8 mouse cellular contexts compared by ENCODE assay signal in genomic region chr3:121104571-121105407, GRCm38 (mm10).
DNase-seq lines count a peak whose midpoint lies in the region; ATAC-seq and TF ChIP-seq lines count a peak whose summit lies in the region.

No protein-coding gene starts in this region.

- H3K4me1 ChIP-seq in embryonic facial prominence, embryonic 14.5 days (ENCODE audit: control insufficient read depth, insufficient read depth, low read length) = peaks cover 4% of the 10 kb centered on the region; the same call in 1 of the 2 replicates
- no peaks in the 10 kb centered on the region for H3K4me1 ChIP-seq in heart, embryonic 12.5 days (replicated peaks)
- H3K4me1 ChIP-seq in kidney, postnatal 0 days (replicated peaks; ENCODE audit: insufficient read depth, low read length) = no peaks in the 10 kb centered on the region; the same call in 1 of the 2 replicates
- H3K4me1 ChIP-seq in liver, adult 2 months (ENCODE audit: control insufficient read depth, insufficient read depth, low read length) = no peaks in the 10 kb centered on the region

- H3K36me3 ChIP-seq in C2C12 (ENCODE audit: control insufficient read depth, insufficient read depth) (no peaks in the 10 kb centered on the region), myocyte (ENCODE audit: control insufficient read depth, insufficient read depth) (no peaks in the 10 kb centered on the region)
- H3K36me3 ChIP-seq in embryonic facial prominence, embryonic 14.5 days (ENCODE audit: control insufficient read depth, insufficient read depth, low read length) = no peaks in the 10 kb centered on the region
- H3K36me3 ChIP-seq in heart, embryonic 12.5 days = no peaks in the 10 kb centered on the region
- no peaks in the 10 kb centered on the region for H3K36me3 ChIP-seq in kidney, postnatal 0 days (ENCODE audit: insufficient read depth, low read length)
- no peaks in the 10 kb centered on the region for H3K36me3 ChIP-seq in liver, adult 2 months (ENCODE audit: control insufficient read depth, insufficient read depth, low read length)

- TF ChIP-seq CTCF in C2C12 (IDR thresholded peaks at IDR 0.05; ENCODE audit: control insufficient read depth, insufficient read depth, insufficient read length) = peak; percentile 51
- peak; percentile 84 for TF ChIP-seq CTCF in kidney, postnatal 0 days (IDR thresholded peaks at IDR 0.05; ENCODE audit: low read depth)
- TF ChIP-seq CTCF in liver, adult 2 months (IDR thresholded peaks at IDR 0.05; ENCODE audit: low read depth, low read length) = peak; percentile 83

- no peaks in the 10 kb centered on the region for H3K9me3 ChIP-seq in embryonic facial prominence, embryonic 14.5 days (ENCODE audit: control insufficient read depth, low read length)
- H3K9me3 ChIP-seq in heart, embryonic 12.5 days (replicated peaks) = no peaks in the 10 kb centered on the region
- H3K9me3 ChIP-seq in kidney, postnatal 0 days (replicated peaks; ENCODE audit: low read length) = no peaks in the 10 kb centered on the region

- H3K79me2 ChIP-seq in C2C12 (ENCODE audit: control insufficient read depth, insufficient read depth) (no peaks in the 10 kb centered on the region), myocyte (ENCODE audit: control insufficient read depth, insufficient read depth) (no peaks in the 10 kb centered on the region)
- H3K79me2 ChIP-seq in liver, adult 2 months (ENCODE audit: control insufficient read depth, insufficient read depth, low read length) = no peaks in the 10 kb centered on the region

- no peak overlapping the region; the same call in 1 of the 2 replicates for H3K9ac ChIP-seq in embryonic facial prominence, embryonic 14.5 days (ENCODE audit: low read depth, low read length)
- no peak overlapping the region for H3K9ac ChIP-seq in heart, embryonic 12.5 days
- H3K9ac ChIP-seq in kidney, postnatal 0 days (ENCODE audit: low read depth, low read length) = no peak overlapping the region
- no peak overlapping the region for H3K9ac ChIP-seq in liver, adult 2 months (ENCODE audit: low read depth, low read length)

- H3K27ac ChIP-seq in embryonic facial prominence, embryonic 14.5 days (replicated peaks; ENCODE audit: low read depth, low read length) = no peak overlapping the region
- H3K27ac ChIP-seq in heart, embryonic 12.5 days (ENCODE audit: poor library complexity, severe bottlenecking) = no peak overlapping the region
- H3K27ac ChIP-seq in kidney, postnatal 0 days = no peak overlapping the region
- no peak overlapping the region for H3K27ac ChIP-seq in liver, adult 2 months (replicated peaks; ENCODE audit: insufficient read depth, low read depth, low read length)

- H3ac ChIP-seq in C2C12 (ENCODE audit: control insufficient read depth, insufficient read length, low read depth) (no peak overlapping the region), myocyte (ENCODE audit: control insufficient read depth, insufficient read length) (no peak overlapping the region)

- no peak for TF ChIP-seq POLR2A in liver, adult 2 months (IDR thresholded peaks at IDR 0.05; ENCODE audit: extremely low read depth, insufficient read depth, low read length)
- no peak for TF ChIP-seq POLR2A in myocyte (IDR thresholded peaks at IDR 0.05; ENCODE audit: insufficient read length, low read depth)

- H3K4me3 ChIP-seq in C2C12 (ENCODE audit: insufficient read depth, poor library complexity, severe bottlenecking) = no peak overlapping the region
- peak overlapping the region; percentile 29 for H3K4me3 ChIP-seq in embryonic facial prominence, embryonic 14.5 days (ENCODE audit: low read depth, low read length)
- H3K4me3 ChIP-seq in heart, embryonic 12.5 days = peak overlapping the region; percentile 26
- peak overlapping the region; percentile 31 for H3K4me3 ChIP-seq in kidney, postnatal 0 days (replicated peaks; ENCODE audit: low read depth, low read length)
- H3K4me3 ChIP-seq in liver, adult 2 months (ENCODE audit: insufficient read depth, low read depth, low read length) = no peak overlapping the region
- no peak overlapping the region for H3K4me3 ChIP-seq in myocyte

- H3K27me3 ChIP-seq in C2C12 (ENCODE audit: control insufficient read depth, insufficient read depth, insufficient read length) (no peaks in the 10 kb centered on the region), myocyte (ENCODE audit: control insufficient read depth, insufficient read depth, insufficient read length) (no peaks in the 10 kb centered on the region)
- no peaks in the 10 kb centered on the region for H3K27me3 ChIP-seq in embryonic facial prominence, embryonic 14.5 days (replicated peaks; ENCODE audit: control insufficient read depth, insufficient read depth, low read length)
- no peaks in the 10 kb centered on the region for H3K27me3 ChIP-seq in heart, embryonic 12.5 days (replicated peaks)
- no peaks in the 10 kb centered on the region for H3K27me3 ChIP-seq in kidney, postnatal 0 days (ENCODE audit: insufficient read depth, low read length)
- H3K27me3 ChIP-seq in liver, adult 2 months (ENCODE audit: control insufficient read depth, insufficient read depth, low read length) = no peaks in the 10 kb centered on the region

- peak; percentile 27 to 65 for DNase-seq in adrenal gland, postnatal 4 days (ENCODE audit: low spot score in 2 of 2)
- DNase-seq in embryonic facial prominence, embryonic 14.5 days (ENCODE audit: low spot score) = peak; percentile 88
- DNase-seq in kidney, postnatal 0 days (ENCODE audit: low spot score) = peak; percentile 87
- peak; percentile 48 for DNase-seq in liver, adult 2 months (ENCODE audit: extremely low read depth, low read depth, low spot score)
- DNase-seq in spleen, postnatal 4 days (ENCODE audit: low spot score in 2 of 2) = peak; percentile 44 to 77

- peak overlapping the region; percentile 49 for H3K4me2 ChIP-seq in embryonic facial prominence, embryonic 14.5 days (ENCODE audit: low read depth, low read length)
- peak overlapping the region; percentile 58 for H3K4me2 ChIP-seq in heart, embryonic 12.5 days
- peak overlapping the region; percentile 54 for H3K4me2 ChIP-seq in kidney, postnatal 0 days (ENCODE audit: low read length)
- H3K4me2 ChIP-seq in myocyte (ENCODE audit: low read depth) = peak overlapping the region; percentile 60

- peak; percentile 95 for ATAC-seq in embryonic facial prominence, embryonic 14.5 days (ENCODE audit: low read depth)
- peak; percentile 55; the same call in 1 of the 2 replicates for ATAC-seq in heart, embryonic 12.5 days (ENCODE audit: insufficient number of reproducible peaks, low FRiP score)
- peak; percentile 86 for ATAC-seq in kidney, postnatal 0 days (replicated peaks; ENCODE audit: low FRiP score, low read depth)

- no peaks in the 10 kb centered on the region for H3K79me3 ChIP-seq in C2C12 (ENCODE audit: low read depth)

- WGBS in embryonic facial prominence, embryonic 14.5 days = 27% methylated on average over 20 of the region's 20 CpGs
- 33% methylated on average over 20 of the region's 20 CpGs for WGBS in heart, embryonic 12.5 days
- WGBS in kidney, postnatal 0 days = 22% methylated on average over 20 of the region's 20 CpGs
- WGBS in liver, adult 2 months = 32% methylated on average over 20 of the region's 20 CpGs

TF ChIP-seq in C2C12, 6 proteins besides CTCF, POLR2A, EP300 and RAD21:
- TF ChIP-seq MYOG (IDR thresholded peaks at IDR 0.05; ENCODE audit: control insufficient read depth, extremely low read depth, insufficient read length) (no peak), MAX (IDR thresholded peaks at IDR 0.05) (no peak), USF1 (IDR thresholded peaks at IDR 0.05; ENCODE audit: low read depth) (no peak), CEBPB (IDR thresholded peaks at IDR 0.05; ENCODE audit: low read depth) (no peak), FOSL1 (IDR thresholded peaks at IDR 0.05; ENCODE audit: insufficient read depth, low read length, poor library complexity, severe bottlenecking) (no peak), MYOD1 (IDR thresholded peaks at IDR 0.05; ENCODE audit: control insufficient read depth, insufficient read length, low read depth) (no peak)

TF ChIP-seq in myocyte, 11 proteins besides CTCF, POLR2A, EP300 and RAD21:
- no peak for TF ChIP-seq TCF12 (IDR thresholded peaks at IDR 0.05; ENCODE audit: insufficient read depth, poor library complexity, severe bottlenecking)
- TF ChIP-seq MYOG (IDR thresholded peaks at IDR 0.05; ENCODE audit: control insufficient read depth in 1 of 3, insufficient read depth in 1 of 3, insufficient read length in 2 of 3, low read depth in 2 of 3) = no peak
- no peak for TF ChIP-seq POLR2AphosphoS2 (IDR thresholded peaks at IDR 0.05; ENCODE audit: insufficient read length, low read depth)
- TF ChIP-seq CEBPB (IDR thresholded peaks at IDR 0.05; ENCODE audit: insufficient read depth, poor library complexity, severe bottlenecking) = no peak
- TF ChIP-seq MYOD1 (IDR thresholded peaks at IDR 0.05; ENCODE audit: control insufficient read depth in 1 of 3, insufficient read length in 2 of 3, low read depth in 2 of 3) = no peak
- no peak for TF ChIP-seq MAX (IDR thresholded peaks at IDR 0.05; ENCODE audit: low read depth)
- no peak for TF ChIP-seq SRF (IDR thresholded peaks at IDR 0.05; ENCODE audit: control insufficient read depth, insufficient read length, low read depth)
- no peak for TF ChIP-seq REST (IDR thresholded peaks at IDR 0.05; ENCODE audit: insufficient read depth, insufficient read length)
- TF ChIP-seq USF1 (IDR thresholded peaks at IDR 0.05; ENCODE audit: low read depth) = no peak

Comparison
In these comparisons a context has a peak if more than half of its experiments do, and no peak if none do; other contexts are left out.
1. H3K4me3 ChIP-seq: peak in embryonic facial prominence, embryonic 14.5 days (single experiment), heart, embryonic 12.5 days (single experiment) and kidney, postnatal 0 days (single experiment); none in C2C12 (single experiment), liver, adult 2 months (single experiment) and myocyte (single experiment).
2. Peak in every context shown above with its lines, with median percentiles within 50 percentile points of each other: CTCF ChIP-seq, DNase-seq, ATAC-seq and H3K4me2 ChIP-seq.